Mouse (Mus musculus) limb, embryonic 13.5 days (tissue): ENCODE data around the gene H2al1b. TPM values are rescaled to one million over a fixed set of nuclear protein-coding genes. Genes with fewer than 3 reads are reported as not detected.

Source experiments
- polyA plus RNA-seq: library from polyadenylated mRNA; unstranded; fragments of >200 nt; fragmentation: Nextera tagmentation; extraction: Ambion mirVana; gene quantifications from 2 replicates; pipeline ENCODE4 v1.2.1, GENCODE M21; 2015

H2al1b gene
- polyA plus RNA-seq, 1 experiment from 2014 or later = not detected

Other genes starting within 250 kb of the H2al1b start
- gene H2al1a, start 3.2 kb upstream of the H2al1b start, polyA plus RNA-seq = not detected in 2 replicates
- not detected in 2 replicates for gene H2al1c, start 3.2 kb downstream of the H2al1b start, polyA plus RNA-seq
- not detected in 2 replicates for gene H2al1d, start 6.4 kb downstream of the H2al1b start, polyA plus RNA-seq
- not detected in 2 replicates for gene H2al1e, start 9.5 kb downstream of the H2al1b start, polyA plus RNA-seq
- not detected in 2 replicates for gene H2al1f, start 12.7 kb downstream of the H2al1b start, polyA plus RNA-seq
- gene H2al1g, start 15.8 kb downstream of the H2al1b start, polyA plus RNA-seq = not detected in 2 replicates
- gene H2al1h, start 19.1 kb downstream of the H2al1b start, polyA plus RNA-seq = not detected in 2 replicates
- gene H2al1i, start 22.2 kb downstream of the H2al1b start, polyA plus RNA-seq = not detected in 2 replicates
- gene H2al1j, start 25.4 kb downstream of the H2al1b start, polyA plus RNA-seq = not detected in 2 replicates